Mouse (Mus musculus) thymus, adult 2 months (tissue): Measurements from ENCODE around the gene Edar.

Source experiments
- CTCF ChIP-seq: fragments of 200-500 bp; IDR thresholded peaks from 2 replicates; pipeline ENCODE4 v1.5.1; 2012; ENCODE audit warnings: mild to moderate bottlenecking, control low read depth, low read length, moderate library complexity, borderline replicate concordance; ENCODE audit not compliant: control insufficient read depth, poor library complexity, insufficient read depth; ENCODE audit errors: extremely low read depth
- POLR2A ChIP-seq: fragments of 200-500 bp; IDR thresholded peaks from 2 replicates; pipeline ENCODE4 v1.6.1; 2012; ENCODE audit warnings: mild to moderate bottlenecking, low read length, control low read depth, moderate library complexity; ENCODE audit not compliant: control insufficient read depth, poor library complexity, insufficient read depth; ENCODE audit errors: extremely low read depth

GRCm38 (mm10) chr10:58691051-58691450 lies 15.6 kb upstream of the Edar start:
- TF ChIP-seq CTCF (no peak), POLR2A (no peak)
